20 mouse cellular contexts compared by ENCODE assay signal in genomic region chr17:14426481-14426880, GRCm38 (mm10).
DNase-seq lines count a peak whose midpoint lies in the region; ATAC-seq and TF ChIP-seq lines count a peak whose summit lies in the region.
"Had no signal": no experiment of that assay in that cellular context is flagged by ENCODE, and none has a peak within 500 bp of the region (broad histone marks: within the 10 kb centered on the region; RNA-seq: fewer than 3 reads in every experiment).

No protein-coding gene starts in this region.

- 35% methylated on average over 6 of the region's 6 CpGs for WGBS in lung, postnatal 0 days
- 15% methylated on average over 6 of the region's 6 CpGs for whole genome bisulfite sequencing in limb, embryonic 13.5 days
- WGBS in heart, embryonic 12.5 days: 56% methylated on average over 6 of the region's 6 CpGs

- no peak for TF ChIP-seq EP300 in lung, postnatal 0 days (IDR thresholded peaks at IDR 0.05)

- DNase-seq in lung, postnatal 0 days (ENCODE audit: low spot score): peak; percentile 12
- no peak for DNase-seq in lung, postnatal 25 days (ENCODE audit: low spot score)
- no peak for DNase-seq in spleen, adult 12 weeks (ENCODE audit: low spot score)
- DNase-seq: adrenal gland, postnatal 10 days; cerebellum, adult 11-12 months; cerebellum, adult 9-10 months; cerebellum, postnatal 25 days; gastrocnemius, postnatal 36 days; heart, adult 11 months; heart, postnatal 10 days; heart, postnatal 4 days had no signal

- H3K27me3 ChIP-seq in lung, postnatal 0 days (replicated peaks; ENCODE audit: insufficient read depth, low read length): no peaks in the 10 kb centered on the region
- no peaks in the 10 kb centered on the region for H3K27me3 ChIP-seq in limb, embryonic 13.5 days
- peaks cover 74% of the 10 kb centered on the region for H3K27me3 ChIP-seq in heart, embryonic 12.5 days (replicated peaks)
- H3K27me3 ChIP-seq: forebrain, embryonic 15.5 days; hindbrain, embryonic 12.5 days had no signal

- no peaks in the 10 kb centered on the region for H3K4me1 ChIP-seq in lung, postnatal 0 days (ENCODE audit: insufficient read depth, low read depth, low read length)
- peaks cover 3% of the 10 kb centered on the region for H3K4me1 ChIP-seq in embryonic fibroblast, embryonic 13.5 days (ENCODE audit: control insufficient read depth, insufficient read depth, low read length)
- H3K4me1 ChIP-seq in limb, embryonic 13.5 days: peaks cover 24% of the 10 kb centered on the region
- H3K4me1 ChIP-seq in heart, embryonic 12.5 days (replicated peaks): no peaks in the 10 kb centered on the region
- H3K4me1 ChIP-seq: forebrain, embryonic 10.5 days; forebrain, embryonic 15.5 days; hindbrain, embryonic 12.5 days had no signal

- H3K27ac ChIP-seq in lung, postnatal 0 days (ENCODE audit: low read length): no peak overlapping the region
- peak overlapping the region; percentile 63 for H3K27ac ChIP-seq in embryonic fibroblast, embryonic 13.5 days (ENCODE audit: insufficient read depth, low read length)
- H3K27ac ChIP-seq in limb, embryonic 13.5 days: peak overlapping the region; percentile 72; the same call in 1 of the 2 replicates
- no peak overlapping the region for H3K27ac ChIP-seq in heart, embryonic 12.5 days (ENCODE audit: poor library complexity, severe bottlenecking)
- H3K27ac ChIP-seq: forebrain, embryonic 10.5 days; forebrain, embryonic 15.5 days; hindbrain, embryonic 12.5 days; hindbrain, postnatal 0 days had no signal

- ATAC-seq in lung, postnatal 0 days: no peak; the same call in 1 of the 2 replicates
- no peak for ATAC-seq in limb, embryonic 13.5 days (ENCODE audit: low FRiP score, low read depth)
- ATAC-seq in heart, embryonic 12.5 days (ENCODE audit: insufficient number of reproducible peaks, low FRiP score): no peak
- no peak for ATAC-seq in CD4-positive, CD25-positive, alpha-beta regulatory T cell, adult 4 months
- ATAC-seq: forebrain, embryonic 15.5 days; hindbrain, postnatal 0 days had no signal

- H3K9me3 ChIP-seq in lung, postnatal 0 days (ENCODE audit: low read length): no peaks in the 10 kb centered on the region
- H3K9me3 ChIP-seq in limb, embryonic 13.5 days: no peaks in the 10 kb centered on the region
- no peaks in the 10 kb centered on the region for H3K9me3 ChIP-seq in heart, embryonic 12.5 days (replicated peaks)
- H3K9me3 ChIP-seq: forebrain, embryonic 10.5 days; forebrain, embryonic 15.5 days; hindbrain, embryonic 12.5 days had no signal

- no peak for TF ChIP-seq POLR2A in embryonic fibroblast, embryonic 13.5 days (IDR thresholded peaks at IDR 0.05; ENCODE audit: low read depth, low read length)

- no peak overlapping the region for H3K4me2 ChIP-seq in lung, postnatal 0 days (replicated peaks; ENCODE audit: low read depth, low read length)
- no peak overlapping the region for H3K4me2 ChIP-seq in limb, embryonic 13.5 days (replicated peaks)
- H3K4me2 ChIP-seq in heart, embryonic 12.5 days: no peak overlapping the region
- H3K4me2 ChIP-seq: forebrain, embryonic 15.5 days; hindbrain, embryonic 12.5 days had no signal

- TF ChIP-seq CTCF in lung, postnatal 0 days (IDR thresholded peaks at IDR 0.05): no peak
- TF ChIP-seq CTCF in embryonic fibroblast, embryonic 13.5 days (IDR thresholded peaks at IDR 0.05; ENCODE audit: borderline replicate concordance, insufficient read depth, low read length): no peak

- H3K36me3 ChIP-seq in lung, postnatal 0 days (ENCODE audit: insufficient read depth, low read length): no peaks in the 10 kb centered on the region
- no peaks in the 10 kb centered on the region for H3K36me3 ChIP-seq in limb, embryonic 13.5 days
- no peaks in the 10 kb centered on the region for H3K36me3 ChIP-seq in heart, embryonic 12.5 days
- H3K36me3 ChIP-seq: forebrain, embryonic 10.5 days; forebrain, embryonic 15.5 days; hindbrain, embryonic 12.5 days had no signal

- H3K9ac ChIP-seq in lung, postnatal 0 days (replicated peaks; ENCODE audit: low read depth): no peak overlapping the region
- H3K9ac ChIP-seq in limb, embryonic 13.5 days: no peak overlapping the region
- no peak overlapping the region for H3K9ac ChIP-seq in heart, embryonic 12.5 days
- H3K9ac ChIP-seq: forebrain, embryonic 15.5 days; hindbrain, embryonic 12.5 days had no signal

- no peak overlapping the region for H3K4me3 ChIP-seq in lung, postnatal 0 days (ENCODE audit: low read depth, low read length)
- no peak overlapping the region for H3K4me3 ChIP-seq in embryonic fibroblast, embryonic 13.5 days (ENCODE audit: insufficient read depth, low read length)
- no peak overlapping the region for H3K4me3 ChIP-seq in limb, embryonic 13.5 days
- H3K4me3 ChIP-seq in heart, embryonic 12.5 days: no peak overlapping the region
- H3K4me3 ChIP-seq: erythroblast, embryonic 14.5 days; forebrain, embryonic 10.5 days; forebrain, embryonic 15.5 days; hindbrain, embryonic 12.5 days had no signal

Comparison
In these comparisons a context has a peak if more than half of its experiments do, and no peak if none do; other contexts are left out.
1. H3K27ac ChIP-seq: peak in embryonic fibroblast, embryonic 13.5 days (single experiment) and limb, embryonic 13.5 days (single experiment); none in lung, postnatal 0 days (single experiment) and heart, embryonic 12.5 days (single experiment).